Mouse (Mus musculus): ENCODE measurements around the gene Rnf185.
A peak's percentile ranks its signal among the peaks of the same experiment; 100 is the strongest.

Rnf185 gene

GRCm38 (mm10) chr11:3451701-3452163 is 431 bp downstream of the Rnf185 start:
- ATAC-seq (ENCODE audit: insufficient number of reproducible peaks, low FRiP score, low TSS enrichment): peak; percentile 13; the same call in 1 of the 2 replicates

- no peak for ATAC-seq (ENCODE audit: insufficient number of reproducible peaks, low FRiP score, low TSS enrichment)
Measured at GRCm38 (mm10) chr11:3444875-3445274, 7.3 kb downstream of the Rnf185 start.

GRCm38 (mm10) chr11:3443091-3443490 is 9.1 kb downstream of the Rnf185 start:
- ATAC-seq (ENCODE audit: insufficient number of reproducible peaks, low FRiP score, low TSS enrichment): no peak

GRCm38 (mm10) chr11:3442677-3443076 is 9.5 kb downstream of the Rnf185 start:
- ATAC-seq (ENCODE audit: insufficient number of reproducible peaks, low FRiP score, low TSS enrichment): no peak

- ATAC-seq (ENCODE audit: insufficient number of reproducible peaks, low FRiP score, low TSS enrichment): peak; percentile 10; the same call in 1 of the 2 replicates
Measured at GRCm38 (mm10) chr11:3441696-3442443, 10.3 kb downstream of the Rnf185 start.

- ATAC-seq (ENCODE audit: insufficient number of reproducible peaks, low FRiP score, low TSS enrichment): no peak
Measured at GRCm38 (mm10) chr11:3437621-3438020, 14.5 kb downstream of the Rnf185 start.

GRCm38 (mm10) chr11:3433809-3434208 is 18.4 kb downstream of the Rnf185 start:
- no peak for ATAC-seq (ENCODE audit: insufficient number of reproducible peaks, low FRiP score, low TSS enrichment)

- no peak for ATAC-seq (ENCODE audit: insufficient number of reproducible peaks, low FRiP score, low TSS enrichment)
Measured at GRCm38 (mm10) chr11:3431976-3432603, 20.1 kb downstream of the Rnf185 start.

- ATAC-seq (ENCODE audit: insufficient number of reproducible peaks, low FRiP score, low TSS enrichment): no peak
Measured at GRCm38 (mm10) chr11:3431515-3431914, 20.6 kb downstream of the Rnf185 start.

GRCm38 (mm10) chr11:3428632-3429031 is 23.5 kb downstream of the Rnf185 start:
- ATAC-seq (ENCODE audit: insufficient number of reproducible peaks, low FRiP score, low TSS enrichment): no peak

GRCm38 (mm10) chr11:3427697-3428230 is 24.4 kb downstream of the Rnf185 start:
- no peak for ATAC-seq (ENCODE audit: insufficient number of reproducible peaks, low FRiP score, low TSS enrichment)

- no peak for ATAC-seq (ENCODE audit: insufficient number of reproducible peaks, low FRiP score, low TSS enrichment)
Measured at GRCm38 (mm10) chr11:3422242-3422641, 29.9 kb downstream of the Rnf185 start.

GRCm38 (mm10) chr11:3418741-3419140 is 33.4 kb downstream of the Rnf185 start:
- no peak for ATAC-seq (ENCODE audit: insufficient number of reproducible peaks, low FRiP score, low TSS enrichment)

GRCm38 (mm10) chr11:3417795-3418194 is 34.4 kb downstream of the Rnf185 start:
- ATAC-seq (ENCODE audit: insufficient number of reproducible peaks, low FRiP score, low TSS enrichment): no peak

GRCm38 (mm10) chr11:3416399-3416798 is 35.8 kb downstream of the Rnf185 start:
- no peak for ATAC-seq (ENCODE audit: insufficient number of reproducible peaks, low FRiP score, low TSS enrichment)

- ATAC-seq (ENCODE audit: insufficient number of reproducible peaks, low FRiP score, low TSS enrichment): no peak
Measured at GRCm38 (mm10) chr11:3412111-3412510, 40.1 kb downstream of the Rnf185 start.

GRCm38 (mm10) chr11:3408997-3409732 is 43.0 kb downstream of the Rnf185 start, which contains the start of gene Limk2:
TSS of gene Limk2 (minus strand) at chr11:3409189.
- ATAC-seq (ENCODE audit: insufficient number of reproducible peaks, low FRiP score, low TSS enrichment): peak; percentile 84; the same call in 1 of the 2 replicates

- ATAC-seq (ENCODE audit: insufficient number of reproducible peaks, low FRiP score, low TSS enrichment): no peak
Measured at GRCm38 (mm10) chr11:3408131-3408996, 43.8 kb downstream of the Rnf185 start.

GRCm38 (mm10) chr11:3404287-3405047 is 47.7 kb downstream of the Rnf185 start:
- ATAC-seq (ENCODE audit: insufficient number of reproducible peaks, low FRiP score, low TSS enrichment): no peak

All from cerebellum, adult (tissue).